Mouse (Mus musculus) E14TG2a.4 (cell line): ENCODE measurements around the gene Ttc28.

ENCODE experiments used
- CTCF ChIP-seq: conservative IDR thresholded peaks from 2 replicates; pipeline ENCODE4 v1.5.1; 2014; ENCODE audit warnings: low read length
- POU5F1 ChIP-seq: IDR thresholded peaks from 2 replicates; pipeline ENCODE4 v1.6.1; 2014; ENCODE audit warnings: low read length, borderline replicate concordance

DNA sequence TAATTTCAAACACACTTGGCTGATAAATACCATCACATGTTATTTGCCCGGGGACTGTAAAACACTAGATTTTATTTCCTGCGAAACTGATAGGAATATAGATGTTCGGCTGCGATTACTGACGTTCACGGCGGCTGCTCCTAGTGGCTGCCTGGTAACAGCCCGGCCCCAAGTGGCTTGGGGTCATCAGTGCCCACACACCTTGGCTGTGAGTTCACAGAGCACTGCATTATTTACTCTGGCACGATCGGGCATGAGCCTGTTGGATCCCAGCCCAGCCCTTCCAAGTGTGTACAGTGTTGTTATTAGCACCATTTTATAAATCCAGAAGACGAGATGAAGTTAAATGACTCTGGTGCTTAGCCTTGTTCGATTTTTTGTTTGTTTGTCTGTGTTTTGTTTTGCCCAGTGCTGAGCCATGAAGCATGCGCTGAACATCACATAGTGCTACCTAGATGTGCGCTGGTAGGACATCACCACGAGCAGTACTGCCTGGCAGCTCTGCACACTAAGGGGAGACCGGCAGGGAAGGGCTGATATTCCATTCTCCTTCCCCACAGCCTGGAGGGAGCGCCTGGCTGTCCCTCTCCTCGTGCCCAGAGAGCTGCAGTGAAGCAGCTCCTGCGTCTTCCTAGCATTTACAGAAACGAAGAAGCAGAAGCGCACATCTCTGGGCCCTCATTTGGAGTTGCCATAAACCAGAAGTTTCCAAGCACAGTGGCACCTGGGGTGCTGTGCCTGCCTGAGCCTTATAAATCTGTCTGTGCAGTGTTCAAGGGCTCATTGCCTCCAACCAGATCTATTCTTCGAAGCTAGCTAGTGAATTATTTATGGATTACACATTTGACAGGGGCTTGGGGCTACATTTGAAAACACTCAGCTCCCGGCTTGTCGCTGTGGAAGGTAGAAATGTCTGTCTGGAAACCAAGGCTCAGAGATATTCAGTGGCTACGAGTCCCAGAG, 300.8 kb downstream of the Ttc28 start:
- no peak for TF ChIP-seq CTCF
- no peak for TF ChIP-seq POU5F1
